Mouse (Mus musculus): ENCODE measurements around the gene Zfand3. TPM values are rescaled to one million over a fixed set of nuclear protein-coding genes. Genes with fewer than 3 reads are reported as not detected.

Zfand3 gene
- polyA plus RNA-seq, 1 experiment from 2014 or later = 40.2 TPM

GRCm38 (mm10) chr17:30193615-30194014 lies 189.1 kb downstream of the Zfand3 start:
- Histone ChIP-seq H3K36me3 (ENCODE audit: control insufficient read depth, insufficient read depth, low read length) (no peaks in the 10 kb centered on the region), H3K4me3 (ENCODE audit: low read length) (no peak overlapping the region), H3K27me3 (replicated peaks; ENCODE audit: control insufficient read depth, insufficient read depth, low read length) (no peaks in the 10 kb centered on the region), H3K4me1 (ENCODE audit: control insufficient read depth, insufficient read depth, low read length) (peaks cover 20% of the 10 kb centered on the region), H3K9me3 (ENCODE audit: control insufficient read depth, low read length) (no peaks in the 10 kb centered on the region), H3K4me2 (ENCODE audit: low read depth, low read length) (no peak overlapping the region), H3K27ac (ENCODE audit: low read length) (no peak overlapping the region), H3K9ac (ENCODE audit: low read depth, low read length) (no peak overlapping the region)
- 65% methylated on average over 2 of the region's 2 CpGs for WGBS
- ATAC-seq = no peak

GRCm38 (mm10) chr17:30194091-30194490 lies 189.6 kb downstream of the Zfand3 start:
- H3K27ac ChIP-seq (ENCODE audit: low read length) = no peak overlapping the region
- H3K27me3 ChIP-seq (replicated peaks; ENCODE audit: control insufficient read depth, insufficient read depth, low read length) = no peaks in the 10 kb centered on the region
- H3K4me3 ChIP-seq (ENCODE audit: low read length) = no peak overlapping the region
- no peak overlapping the region for H3K4me2 ChIP-seq (ENCODE audit: low read depth, low read length)
- H3K36me3 ChIP-seq (ENCODE audit: control insufficient read depth, insufficient read depth, low read length) = no peaks in the 10 kb centered on the region
- H3K9ac ChIP-seq (ENCODE audit: low read depth, low read length) = no peak overlapping the region
- whole genome bisulfite sequencing = 51% methylated on average over 3 of the region's 3 CpGs
- peaks cover 20% of the 10 kb centered on the region for H3K4me1 ChIP-seq (ENCODE audit: control insufficient read depth, insufficient read depth, low read length)
- H3K9me3 ChIP-seq (ENCODE audit: control insufficient read depth, low read length) = no peaks in the 10 kb centered on the region
- ATAC-seq = no peak

GRCm38 (mm10) chr17:30194629-30195445 lies 190.3 kb downstream of the Zfand3 start:
- 62% methylated on average over 11 of the region's 11 CpGs for WGBS
- H3K36me3 ChIP-seq (ENCODE audit: control insufficient read depth, insufficient read depth, low read length) = no peaks in the 10 kb centered on the region
- H3K9me3 ChIP-seq (ENCODE audit: control insufficient read depth, low read length) = no peaks in the 10 kb centered on the region
- peak; percentile 40 for ATAC-seq
- H3K4me3 ChIP-seq (ENCODE audit: low read length) = no peak overlapping the region
- H3K4me2 ChIP-seq (ENCODE audit: low read depth, low read length) = no peak overlapping the region
- no peak overlapping the region for H3K27ac ChIP-seq (ENCODE audit: low read length)
- no peak overlapping the region for H3K9ac ChIP-seq (ENCODE audit: low read depth, low read length)
- peaks cover 27% of the 10 kb centered on the region for H3K4me1 ChIP-seq (ENCODE audit: control insufficient read depth, insufficient read depth, low read length)
- H3K27me3 ChIP-seq (replicated peaks; ENCODE audit: control insufficient read depth, insufficient read depth, low read length) = no peaks in the 10 kb centered on the region

GRCm38 (mm10) chr17:30195591-30196183 lies 191.2 kb downstream of the Zfand3 start:
- Histone ChIP-seq H3K27ac (ENCODE audit: low read length) (no peak overlapping the region), H3K9me3 (ENCODE audit: control insufficient read depth, low read length) (no peaks in the 10 kb centered on the region), H3K4me3 (ENCODE audit: low read length) (no peak overlapping the region), H3K9ac (ENCODE audit: low read depth, low read length) (no peak overlapping the region), H3K27me3 (replicated peaks; ENCODE audit: control insufficient read depth, insufficient read depth, low read length) (no peaks in the 10 kb centered on the region), H3K4me1 (ENCODE audit: control insufficient read depth, insufficient read depth, low read length) (peaks cover 31% of the 10 kb centered on the region), H3K36me3 (ENCODE audit: control insufficient read depth, insufficient read depth, low read length) (no peaks in the 10 kb centered on the region), H3K4me2 (ENCODE audit: low read depth, low read length) (no peak overlapping the region)
- no peak for ATAC-seq
- WGBS = 88% methylated on average over 21 of the region's 21 CpGs

GRCm38 (mm10) chr17:30196401-30197279 lies 192.1 kb downstream of the Zfand3 start:
- whole genome bisulfite sequencing = 77% methylated on average over 17 of the region's 17 CpGs
- H3K36me3 ChIP-seq (ENCODE audit: control insufficient read depth, insufficient read depth, low read length) = no peaks in the 10 kb centered on the region
- no peak overlapping the region for H3K4me2 ChIP-seq (ENCODE audit: low read depth, low read length)
- H3K4me1 ChIP-seq (ENCODE audit: control insufficient read depth, insufficient read depth, low read length) = peaks cover 31% of the 10 kb centered on the region
- no peaks in the 10 kb centered on the region for H3K9me3 ChIP-seq (ENCODE audit: control insufficient read depth, low read length)
- H3K27ac ChIP-seq (ENCODE audit: low read length) = 0 out of 2 replicates have a peak overlapping the region, but pooled peaks have one; percentile 33
- H3K9ac ChIP-seq (ENCODE audit: low read depth, low read length) = no peak overlapping the region
- ATAC-seq = no peak
- H3K27me3 ChIP-seq (replicated peaks; ENCODE audit: control insufficient read depth, insufficient read depth, low read length) = no peaks in the 10 kb centered on the region
- no peak overlapping the region for H3K4me3 ChIP-seq (ENCODE audit: low read length)

GRCm38 (mm10) chr17:30197280-30198030 lies 192.9 kb downstream of the Zfand3 start:
- Histone ChIP-seq H3K27ac (ENCODE audit: low read length) (no peak overlapping the region), H3K4me2 (ENCODE audit: low read depth, low read length) (no peak overlapping the region), H3K4me1 (ENCODE audit: control insufficient read depth, insufficient read depth, low read length) (peaks cover 31% of the 10 kb centered on the region), H3K4me3 (ENCODE audit: low read length) (no peak overlapping the region), H3K36me3 (ENCODE audit: control insufficient read depth, insufficient read depth, low read length) (no peaks in the 10 kb centered on the region), H3K9me3 (ENCODE audit: control insufficient read depth, low read length) (no peaks in the 10 kb centered on the region), H3K9ac (ENCODE audit: low read depth, low read length) (no peak overlapping the region), H3K27me3 (replicated peaks; ENCODE audit: control insufficient read depth, insufficient read depth, low read length) (no peaks in the 10 kb centered on the region)
- no peak for ATAC-seq
- 69% methylated on average over 12 of the region's 12 CpGs for WGBS

- Histone ChIP-seq H3K4me1 (ENCODE audit: control insufficient read depth, insufficient read depth, low read length) (peaks cover 39% of the 10 kb centered on the region), H3K27me3 (replicated peaks; ENCODE audit: control insufficient read depth, insufficient read depth, low read length) (no peaks in the 10 kb centered on the region), H3K4me2 (ENCODE audit: low read depth, low read length) (no peak overlapping the region), H3K36me3 (ENCODE audit: control insufficient read depth, insufficient read depth, low read length) (no peaks in the 10 kb centered on the region), H3K9ac (ENCODE audit: low read depth, low read length) (no peak overlapping the region), H3K4me3 (ENCODE audit: low read length) (no peak overlapping the region), H3K27ac (ENCODE audit: low read length) (no peak overlapping the region), H3K9me3 (ENCODE audit: control insufficient read depth, low read length) (no peaks in the 10 kb centered on the region)
- 60% methylated on average over 10 of the region's 10 CpGs for WGBS
- no peak for ATAC-seq
Observed at GRCm38 (mm10) chr17:30198422-30198821, 193.9 kb downstream of the Zfand3 start.

- WGBS = 56% methylated on average over 13 of the region's 13 CpGs
- Histone ChIP-seq H3K4me1 (ENCODE audit: control insufficient read depth, insufficient read depth, low read length) (peaks cover 45% of the 10 kb centered on the region), H3K9ac (ENCODE audit: low read depth, low read length) (no peak overlapping the region), H3K9me3 (ENCODE audit: control insufficient read depth, low read length) (no peaks in the 10 kb centered on the region), H3K36me3 (ENCODE audit: control insufficient read depth, insufficient read depth, low read length) (no peaks in the 10 kb centered on the region), H3K27me3 (replicated peaks; ENCODE audit: control insufficient read depth, insufficient read depth, low read length) (no peaks in the 10 kb centered on the region), H3K4me2 (ENCODE audit: low read depth, low read length) (no peak overlapping the region), H3K4me3 (ENCODE audit: low read length) (no peak overlapping the region), H3K27ac (ENCODE audit: low read length) (no peak overlapping the region)
- ATAC-seq = no peak
Observed at GRCm38 (mm10) chr17:30199374-30200247, 195.1 kb downstream of the Zfand3 start.

Data from intestine, embryonic 16.5 days (tissue).